Mouse (Mus musculus) liver, embryonic 11.5 days (tissue): Measurements from ENCODE around the gene Dspp. TPM values are rescaled to one million over a fixed set of nuclear protein-coding genes. Genes with fewer than 3 reads are reported as not detected.

ENCODE experiments used
- ATAC-seq: fragments of 200-750 bp; cut with Nextera tagmentation; replicated peaks from 2 replicates; pipeline ENCODE4 v1.8.0; 2017; ENCODE audit warnings: moderate number of reproducible peaks, mild to moderate bottlenecking, moderate TSS enrichment, moderate library complexity; ENCODE audit not compliant: low FRiP score
- DNase-seq: peaks from one replicate; pipeline ENCODE4 v3.0.0-alpha.2; 2017; ENCODE audit warnings: low spot score
- H3K27ac ChIP-seq: fragments of 300-500 bp; sonication (generic); 2 replicates; pipeline ENCODE4 v1.5.1; 2014; ENCODE audit warnings: mild to moderate bottlenecking, low read depth, low read length, control low read depth
- H3K27me3 ChIP-seq: fragments of 300-500 bp; sonication (generic); replicated peaks from 2 replicates; pipeline ENCODE4 v1.6.1; 2014; ENCODE audit warnings: low read length, mixed read lengths; ENCODE audit not compliant: control insufficient read depth, insufficient read depth
- H3K36me3 ChIP-seq: fragments of 300-500 bp; sonication (generic); 2 replicates; pipeline ENCODE4 v1.6.1; 2014; ENCODE audit warnings: mild to moderate bottlenecking, low read length, moderate library complexity, mixed read lengths; ENCODE audit not compliant: control insufficient read depth, insufficient read depth
- H3K4me1 ChIP-seq: fragments of 300-500 bp; sonication (generic); replicated peaks from 2 replicates; pipeline ENCODE4 v1.6.1; 2014; ENCODE audit warnings: low read length, mixed read lengths; ENCODE audit not compliant: control insufficient read depth, insufficient read depth
- H3K4me2 ChIP-seq: fragments of 300-500 bp; sonication (generic); 2 replicates; pipeline ENCODE4 v1.6.1; 2014; ENCODE audit warnings: mild to moderate bottlenecking, control low read depth, moderate library complexity
- H3K4me3 ChIP-seq: fragments of 300-500 bp; sonication (generic); 2 replicates; pipeline ENCODE4 v1.5.1; 2014; ENCODE audit warnings: low read depth, low read length, control low read depth
- H3K9ac ChIP-seq: fragments of 300-500 bp; sonication (generic); 2 replicates; pipeline ENCODE4 v1.6.1; 2014; ENCODE audit warnings: low read depth, low read length, control low read depth
- H3K9me3 ChIP-seq: fragments of 300-500 bp; sonication (generic); 2 replicates; pipeline ENCODE4 v1.6.1; 2016; ENCODE audit warnings: low read length, inconsistent platforms, mixed read lengths; ENCODE audit not compliant: control insufficient read depth
- WGBS: fragments of 180-500 bp; shearing (Covaris S2); extraction: QIAGEN DNeasy Blood & Tissue Kit; methylation state at CpG from one replicate; pipeline ENCODE4 v1.1.7; 2014; 5-methylcytosine and 5-hydroxymethylcytosine counted together
- polyA plus RNA-seq: library from polyadenylated mRNA; unstranded; fragments of >200 nt; fragmentation: Nextera tagmentation; extraction: Ambion mirVana; gene quantifications from 2 replicates; pipeline ENCODE4 v1.2.1, GENCODE M21; 2014

Dspp gene
- polyA plus RNA-seq, 1 experiment from 2014 or later: not detected

DNA sequence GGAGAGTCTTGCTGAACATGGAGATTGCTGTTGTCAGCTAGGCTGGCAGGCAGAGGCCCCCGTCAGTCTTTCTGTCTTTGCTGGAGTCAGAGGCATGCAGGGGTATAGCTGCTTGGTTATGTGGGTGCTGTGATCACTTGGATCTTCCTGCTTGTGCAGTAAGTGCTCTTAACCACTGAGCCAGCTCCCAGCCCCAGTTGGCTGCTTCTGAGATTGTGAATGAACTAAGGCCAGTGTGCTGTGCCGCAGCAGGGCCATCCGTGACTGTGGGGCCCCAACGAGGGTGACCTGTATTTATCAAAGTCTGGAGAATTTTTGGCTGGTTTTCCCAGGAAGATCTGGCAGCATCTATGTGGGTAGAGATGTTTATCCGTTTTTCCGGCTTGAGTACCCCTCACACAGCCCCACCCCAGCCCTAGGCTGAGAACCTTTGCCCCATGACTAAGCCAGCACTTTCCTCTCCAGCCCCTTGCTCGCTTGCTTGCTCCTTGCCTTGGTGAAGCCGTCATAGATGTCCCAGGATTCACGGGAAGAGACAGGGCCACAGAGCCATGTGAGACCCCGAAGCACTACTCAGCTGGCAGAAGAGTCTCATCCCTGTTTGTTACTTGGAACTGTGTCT lies 32.5 kb upstream of the Dspp start:
- H3K9ac ChIP-seq: no peak overlapping the region
- H3K4me1 ChIP-seq: no peaks in the 10 kb centered on the region
- no peaks in the 10 kb centered on the region for H3K9me3 ChIP-seq
- ATAC-seq (no peak), DNase-seq (no peak)
- WGBS: 70% methylated on average over 10 of the region's 10 CpGs
- no peak overlapping the region for H3K4me3 ChIP-seq
- H3K27ac ChIP-seq: no peak overlapping the region
- no peaks in the 10 kb centered on the region for H3K27me3 ChIP-seq
- no peak overlapping the region for H3K4me2 ChIP-seq
- no peaks in the 10 kb centered on the region for H3K36me3 ChIP-seq

DNA sequence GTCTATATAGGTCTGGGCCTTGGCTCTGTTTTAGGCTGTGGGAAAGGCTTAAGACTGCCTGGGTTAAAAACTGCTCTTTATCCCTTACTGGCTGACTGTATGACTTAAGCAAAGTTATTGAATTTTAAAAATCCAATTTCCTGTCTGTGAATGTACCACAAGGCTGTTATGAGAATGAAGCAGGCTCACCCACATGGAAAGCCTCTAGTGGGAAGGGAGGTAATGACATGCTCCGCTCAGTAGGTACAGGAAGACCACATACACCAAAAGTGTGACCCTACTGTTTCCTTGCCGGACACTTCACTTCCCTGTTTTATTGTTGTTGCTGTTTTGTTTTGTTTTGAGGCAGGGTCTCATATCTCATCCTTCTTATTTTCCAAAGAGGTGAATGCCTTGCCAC lies 29.4 kb upstream of the Dspp start:
- WGBS: 49% methylated on average over 2 of the region's 2 CpGs
- Histone ChIP-seq H3K36me3 (no peaks in the 10 kb centered on the region), H3K9me3 (no peaks in the 10 kb centered on the region), H3K9ac (no peak overlapping the region), H3K4me2 (no peak overlapping the region), H3K27me3 (no peaks in the 10 kb centered on the region), H3K4me1 (no peaks in the 10 kb centered on the region), H3K27ac (no peak overlapping the region), H3K4me3 (no peak overlapping the region)
- no peak for DNase-seq
- ATAC-seq: no peak

DNA sequence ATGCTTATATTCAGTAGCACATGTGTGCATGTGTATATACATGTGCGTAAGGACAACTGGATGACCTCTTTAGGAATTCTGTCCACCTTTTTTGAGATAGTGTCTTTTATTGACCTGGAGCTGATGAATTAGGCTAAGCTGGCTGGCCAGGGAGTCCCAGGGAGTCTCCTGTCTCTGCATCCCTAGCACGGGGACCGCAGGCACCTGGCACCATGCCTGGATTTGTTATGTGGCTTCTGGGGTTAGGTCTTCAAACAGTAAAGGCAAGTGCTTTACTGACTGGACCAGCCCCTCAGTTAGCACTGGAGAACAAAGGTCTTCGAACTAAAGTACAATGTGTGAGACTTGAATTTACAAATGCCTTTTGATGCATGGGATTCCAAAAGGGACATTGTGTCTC lies 26.5 kb upstream of the Dspp start:
- 78% methylated on average over 4 of the region's 4 CpGs for WGBS
- Histone ChIP-seq H3K4me3 (no peak overlapping the region), H3K9me3 (no peaks in the 10 kb centered on the region), H3K4me1 (no peaks in the 10 kb centered on the region), H3K36me3 (no peaks in the 10 kb centered on the region), H3K27ac (no peak overlapping the region), H3K4me2 (no peak overlapping the region), H3K9ac (no peak overlapping the region), H3K27me3 (no peaks in the 10 kb centered on the region)
- no peak for DNase-seq
- no peak for ATAC-seq

DNA sequence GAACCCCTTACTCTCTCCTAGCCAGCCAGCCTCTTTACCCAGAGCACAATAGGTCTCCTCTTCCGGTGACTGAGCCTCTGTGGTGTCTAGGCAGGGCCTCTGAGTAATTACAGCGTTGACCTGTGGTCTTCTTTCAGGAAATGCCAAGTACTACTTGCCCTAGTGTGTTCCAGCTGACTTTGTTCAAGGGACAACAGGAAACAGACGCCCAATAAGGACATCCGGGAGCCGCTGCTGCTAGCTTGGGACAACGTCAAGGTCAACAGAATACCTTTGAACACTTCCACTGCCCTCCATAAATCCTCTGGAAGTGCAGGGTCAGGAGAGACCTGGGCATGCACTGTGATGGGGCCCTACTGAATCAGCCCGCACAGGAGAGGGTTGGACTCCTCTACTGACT lies 21.2 kb upstream of the Dspp start:
- DNase-seq: no peak
- no peak for ATAC-seq

DNA sequence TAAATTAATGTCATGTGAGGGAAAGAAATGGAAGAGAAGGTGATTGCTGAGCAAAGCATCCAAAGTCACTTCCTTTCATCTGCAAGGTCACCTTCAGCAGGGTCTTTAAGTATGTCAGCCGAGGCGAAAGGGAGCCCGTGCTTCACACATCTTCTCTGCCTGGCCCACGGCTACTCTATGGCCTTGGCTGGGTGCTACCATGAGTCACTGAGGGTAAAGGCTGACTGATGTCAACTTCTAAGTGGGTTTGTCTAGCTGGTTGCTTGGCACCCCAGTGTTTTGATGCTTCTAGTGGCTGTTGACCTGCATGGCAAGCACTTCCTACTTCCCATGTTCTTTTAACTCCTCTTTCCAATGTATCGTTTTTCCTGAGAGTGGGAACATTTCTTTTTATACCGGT lies 20.3 kb upstream of the Dspp start:
- ATAC-seq (no peak), DNase-seq (no peak)
- Histone ChIP-seq H3K9me3 (no peaks in the 10 kb centered on the region), H3K36me3 (no peaks in the 10 kb centered on the region), H3K4me2 (no peak overlapping the region), H3K4me3 (no peak overlapping the region), H3K27me3 (no peaks in the 10 kb centered on the region), H3K27ac (no peak overlapping the region), H3K9ac (no peak overlapping the region), H3K4me1 (no peaks in the 10 kb centered on the region)
- WGBS: 93% methylated on average over 6 of the region's 6 CpGs

More for the DNA sequence above, 21.2 kb upstream of the Dspp start:
- no peak overlapping the region for H3K4me3 ChIP-seq
- no peak overlapping the region for H3K27ac ChIP-seq
- no peak overlapping the region for H3K9ac ChIP-seq
- H3K4me1 ChIP-seq: no peaks in the 10 kb centered on the region
- WGBS: 42% methylated on average over 7 of the region's 7 CpGs
- no peaks in the 10 kb centered on the region for H3K36me3 ChIP-seq
- no peak overlapping the region for H3K4me2 ChIP-seq
- H3K9me3 ChIP-seq: no peaks in the 10 kb centered on the region
- H3K27me3 ChIP-seq: no peaks in the 10 kb centered on the region

DNA sequence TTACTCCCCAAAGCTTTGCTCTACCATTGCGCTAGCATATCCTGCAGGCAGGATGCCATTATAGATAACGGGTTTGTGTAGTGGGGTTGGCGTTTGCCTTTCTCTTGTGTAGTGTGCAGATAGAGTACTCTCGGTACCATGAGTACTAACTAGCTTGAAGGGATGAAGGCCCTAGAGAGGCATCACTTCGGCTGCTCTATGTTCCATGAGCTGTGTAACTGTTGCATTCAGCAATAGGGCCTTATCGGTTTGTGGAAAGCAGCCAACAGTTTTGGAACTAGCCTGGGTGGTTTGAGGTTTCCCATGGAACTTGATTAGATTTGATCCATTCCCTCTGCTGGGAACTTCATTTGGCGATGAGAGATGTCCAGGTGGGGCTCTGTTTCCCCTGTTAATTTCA lies 12.8 kb upstream of the Dspp start:
- no peak overlapping the region for H3K9ac ChIP-seq
- no peak for ATAC-seq

DNA sequence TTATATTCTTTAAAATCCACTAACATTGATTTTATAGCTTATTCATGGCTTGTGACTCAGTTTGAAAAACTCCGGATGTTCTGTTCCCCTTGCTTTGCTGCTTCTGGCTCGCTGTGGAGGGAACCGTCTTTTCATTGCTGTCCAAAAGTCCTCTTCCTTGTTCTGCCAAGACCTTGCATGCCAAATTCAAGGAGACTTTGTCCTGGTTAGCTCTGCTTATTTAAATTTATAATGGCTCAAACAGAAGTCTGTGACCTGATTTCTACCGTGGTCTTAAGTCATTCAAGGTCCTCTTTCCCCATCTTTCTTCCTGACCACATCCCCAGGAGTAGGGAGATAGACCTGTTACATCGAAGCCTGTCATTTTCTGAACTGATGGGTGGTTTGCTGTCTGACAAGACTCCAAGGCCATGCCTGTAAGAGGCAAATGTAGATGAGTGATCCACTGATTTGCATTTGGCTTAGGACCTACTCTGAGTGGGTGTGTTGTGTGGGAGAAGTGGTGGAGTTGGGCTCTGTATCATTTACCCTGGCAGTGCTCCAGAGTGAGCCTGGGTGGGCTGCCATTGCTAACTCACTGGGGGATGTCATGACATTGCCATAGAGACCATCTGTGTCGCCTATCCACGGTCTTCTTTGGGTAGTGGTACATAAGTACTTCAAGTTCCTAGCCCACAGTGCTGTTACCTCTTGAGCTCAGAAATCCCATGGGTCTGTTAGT lies 12.0 kb upstream of the Dspp start:
- H3K4me3 ChIP-seq: no peak overlapping the region
- H3K36me3 ChIP-seq: no peaks in the 10 kb centered on the region
- ATAC-seq (no peak), DNase-seq (no peak)
- no peaks in the 10 kb centered on the region for H3K4me1 ChIP-seq
- no peaks in the 10 kb centered on the region for H3K9me3 ChIP-seq
- 78% methylated on average over 7 of the region's 7 CpGs for WGBS
- H3K9ac ChIP-seq: no peak overlapping the region
- no peak overlapping the region for H3K4me2 ChIP-seq
- no peak overlapping the region for H3K27ac ChIP-seq
- no peaks in the 10 kb centered on the region for H3K27me3 ChIP-seq

More for the DNA sequence above, 12.8 kb upstream of the Dspp start:
- H3K4me3 ChIP-seq: no peak overlapping the region
- H3K27ac ChIP-seq: no peak overlapping the region
- DNase-seq: no peak
- no peaks in the 10 kb centered on the region for H3K4me1 ChIP-seq
- H3K9me3 ChIP-seq: no peaks in the 10 kb centered on the region
- WGBS: 84% methylated on average over 7 of the region's 7 CpGs
- no peaks in the 10 kb centered on the region for H3K27me3 ChIP-seq
- H3K4me2 ChIP-seq: no peak overlapping the region
- no peaks in the 10 kb centered on the region for H3K36me3 ChIP-seq

DNA sequence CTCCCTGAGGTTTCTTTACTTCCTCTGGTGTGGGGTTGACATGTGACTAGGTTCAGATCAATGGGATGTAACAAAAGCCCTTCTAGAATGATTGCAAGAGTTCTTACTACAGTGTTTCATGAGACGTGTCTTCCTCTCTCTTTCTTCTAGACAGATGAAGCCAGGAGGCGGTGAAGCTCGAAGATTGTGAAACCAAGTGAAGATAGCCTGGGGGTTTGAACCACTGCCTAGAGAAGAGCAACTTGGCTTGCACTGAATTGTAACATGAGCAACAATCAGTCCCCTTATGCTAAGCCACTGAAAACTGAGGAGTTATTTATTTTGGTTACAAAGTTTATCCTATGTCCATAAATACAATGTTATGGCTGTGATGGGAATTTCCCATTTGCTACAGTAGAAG lies 9.9 kb upstream of the Dspp start:
- no peak overlapping the region for H3K27ac ChIP-seq
- H3K4me1 ChIP-seq: no peaks in the 10 kb centered on the region
- H3K27me3 ChIP-seq: no peaks in the 10 kb centered on the region
- DNase-seq: no peak
- no peak overlapping the region for H3K9ac ChIP-seq
- no peak overlapping the region for H3K4me2 ChIP-seq
- no peak overlapping the region for H3K4me3 ChIP-seq
- H3K36me3 ChIP-seq: no peaks in the 10 kb centered on the region
- no peak for ATAC-seq
- WGBS: 78% methylated on average over 3 of the region's 3 CpGs
- no peaks in the 10 kb centered on the region for H3K9me3 ChIP-seq

DNA sequence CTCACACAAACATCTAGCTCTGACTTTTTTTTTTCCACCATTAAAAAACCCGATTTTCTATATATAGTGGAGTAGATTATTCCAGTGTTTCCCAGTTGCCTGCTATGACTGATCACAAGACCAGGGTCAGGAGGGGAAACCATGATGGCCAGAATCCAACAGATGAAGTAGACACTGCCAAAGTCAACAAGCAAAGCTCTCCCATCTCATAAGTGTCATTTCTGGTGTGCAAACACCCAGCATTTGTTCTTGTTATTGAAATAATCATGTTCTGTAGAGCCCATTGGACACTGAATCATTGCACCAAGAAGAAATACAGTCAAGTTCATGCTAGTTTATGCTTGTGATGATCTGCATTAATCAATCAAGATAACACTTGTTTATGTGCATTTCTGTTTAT lies 9.1 kb upstream of the Dspp start:
- no peak for DNase-seq
- 72% methylated on average over 1 of the region's 1 CpGs for WGBS
- H3K27me3 ChIP-seq: no peaks in the 10 kb centered on the region
- ATAC-seq: no peak
- H3K4me2 ChIP-seq: no peak overlapping the region
- H3K36me3 ChIP-seq: no peaks in the 10 kb centered on the region
- H3K27ac ChIP-seq: no peak overlapping the region
- H3K4me3 ChIP-seq: no peak overlapping the region
- no peaks in the 10 kb centered on the region for H3K4me1 ChIP-seq
- H3K9ac ChIP-seq: no peak overlapping the region
- no peaks in the 10 kb centered on the region for H3K9me3 ChIP-seq
